Mouse (Mus musculus): Measurements from ENCODE around the gene Hdac7.

Hdac7 gene

DNA sequence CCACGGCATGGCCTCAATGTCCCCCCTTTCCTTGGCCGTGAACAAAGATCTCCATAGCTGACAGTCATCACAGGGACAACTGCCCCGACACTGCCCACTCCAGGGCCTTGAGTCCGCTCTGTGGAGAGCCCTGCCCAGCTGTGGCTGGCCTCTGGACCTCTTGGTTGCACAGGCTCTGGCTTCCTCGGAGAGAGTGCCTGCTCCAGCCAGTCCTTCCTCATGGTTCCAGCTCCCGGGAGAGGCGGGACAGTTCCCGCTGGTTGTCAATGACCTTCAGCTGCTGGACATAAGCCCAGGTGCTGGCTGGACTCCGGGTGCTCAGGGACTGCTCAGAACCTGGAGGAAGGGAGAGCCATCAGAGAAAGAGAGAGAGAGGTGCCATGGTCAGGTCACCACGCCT lies 99.0 kb downstream of the Hdac7 start:
- 60% methylated on average over 10 of the region's 10 CpGs for WGBS

- WGBS: 70% methylated on average over 10 of the region's 10 CpGs
Measured at GRCm38 (mm10) chr15:97744930-97745329, 99.4 kb downstream of the Hdac7 start.

- 86% methylated on average over 11 of the region's 12 CpGs for WGBS
Measured at GRCm38 (mm10) chr15:97743961-97744525, 100.3 kb downstream of the Hdac7 start.

DNA sequence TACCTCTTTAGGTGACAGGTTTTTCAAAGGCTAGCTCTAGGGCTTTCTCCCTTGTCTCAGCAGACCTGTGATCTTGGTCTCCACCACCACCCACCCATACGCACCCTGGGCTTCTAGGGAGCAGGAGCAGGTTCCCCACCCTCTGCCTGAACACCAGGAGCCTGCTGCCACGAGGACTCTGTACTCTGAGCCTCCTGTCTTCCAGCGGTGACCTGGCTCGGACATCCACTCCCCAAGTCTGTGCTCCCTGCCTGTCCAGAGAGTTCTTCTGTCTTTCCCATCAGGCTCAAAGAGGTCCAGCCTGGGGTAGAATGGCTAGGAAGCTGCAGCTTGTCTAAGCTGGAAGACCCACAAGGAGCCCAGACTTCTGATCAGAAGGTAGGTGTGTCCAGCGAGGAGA lies 101.1 kb downstream of the Hdac7 start:
- WGBS: 91% methylated on average over 5 of the region's 5 CpGs
